Mouse (Mus musculus) cerebellum, postnatal 4 days (tissue): ENCODE measurements around the gene Cela3b.
A peak's percentile ranks its signal among the peaks of the same experiment; 100 is the strongest.
"Not testable (repeated sequence)": the region's sequence is repeated elsewhere in the genome, so short reads cannot be mapped to it uniquely, and the experiment has no call there.

Experiments used
- DNase-seq, 2 experiments: peaks; one replicate each; pipeline ENCODE4 v3.0.0; 2022; ENCODE audit warnings: low spot score in 2 of 2, mixed read lengths in 1 of 2

The Cela3b gene

GRCm38 (mm10) chr4:137461981-137462690, 31.8 kb upstream of the Cela3b start:
- no peak for DNase-seq

- no peak for DNase-seq
Measured at GRCm38 (mm10) chr4:137461217-137461616, 30.9 kb upstream of the Cela3b start.

- no peak for DNase-seq
Measured at GRCm38 (mm10) chr4:137460676-137461075, 30.3 kb upstream of the Cela3b start.

GRCm38 (mm10) chr4:137458861-137459260, 28.5 kb upstream of the Cela3b start:
- no peak for DNase-seq

GRCm38 (mm10) chr4:137458310-137458709, 28.0 kb upstream of the Cela3b start:
- DNase-seq = no peak

- no peak for DNase-seq
Measured at GRCm38 (mm10) chr4:137457292-137457691, 27.0 kb upstream of the Cela3b start.

- no peak for DNase-seq
Measured at GRCm38 (mm10) chr4:137456581-137456980, 26.2 kb upstream of the Cela3b start.

GRCm38 (mm10) chr4:137454582-137454981, 24.2 kb upstream of the Cela3b start:
- no peak for DNase-seq

- no peak for DNase-seq
Measured at GRCm38 (mm10) chr4:137453234-137453767, 23.0 kb upstream of the Cela3b start, which contains the start of gene 1700013G24Rik. 1700013G24Rik (plus strand) TSS chr4:137453284.

GRCm38 (mm10) chr4:137452190-137452589, 21.9 kb upstream of the Cela3b start:
- no peak for DNase-seq

GRCm38 (mm10) chr4:137449715-137450114, 19.4 kb upstream of the Cela3b start:
- no peak for DNase-seq

- no peak for DNase-seq
Measured at GRCm38 (mm10) chr4:137449132-137449531, 18.8 kb upstream of the Cela3b start.

GRCm38 (mm10) chr4:137448641-137449040, 18.3 kb upstream of the Cela3b start:
- DNase-seq = no peak

- peak in 1 of 2 experiments; percentile 67 for DNase-seq
Measured at GRCm38 (mm10) chr4:137448197-137448596, 17.9 kb upstream of the Cela3b start.

GRCm38 (mm10) chr4:137447363-137448196, 17.2 kb upstream of the Cela3b start:
- DNase-seq = no peak

GRCm38 (mm10) chr4:137445881-137446280, 15.5 kb upstream of the Cela3b start:
- DNase-seq = no peak

GRCm38 (mm10) chr4:137443625-137444024, 13.3 kb upstream of the Cela3b start:
- peak; percentile 67 to 83 for DNase-seq

GRCm38 (mm10) chr4:137441332-137441731, 11.0 kb upstream of the Cela3b start:
- DNase-seq = no peak

GRCm38 (mm10) chr4:137438842-137439241, 8.5 kb upstream of the Cela3b start:
- no peak for DNase-seq

GRCm38 (mm10) chr4:137436979-137437669, 6.8 kb upstream of the Cela3b start:
- DNase-seq = no peak

- DNase-seq = not testable (repeated sequence)
Measured at GRCm38 (mm10) chr4:137432700-137433550, 2.6 kb upstream of the Cela3b start.
